Mouse (Mus musculus): ENCODE results near the gene Vwde.

GRCm38 (mm10) chr6:13248317-13248969, 23.7 kb upstream of the Vwde start:
- TF ChIP-seq CTCF (IDR thresholded peaks at IDR 0.05; ENCODE audit: extremely low read depth, insufficient read length, insufficient replicate concordance, low read depth, low read length): no peak
- TF ChIP-seq POLR2A (IDR thresholded peaks at IDR 0.05; ENCODE audit: low read depth, low read length): no peak
